Mouse (Mus musculus) liver, adult 2 months (tissue): ENCODE measurements around the gene Aff3.

Experiments used
- CTCF ChIP-seq: fragments of 200-500 bp; IDR thresholded peaks from 2 replicates; pipeline ENCODE4 v1.5.1; 2011; ENCODE audit warnings: low read depth, low read length, control low read depth
- POLR2A ChIP-seq: fragments of 200-500 bp; IDR thresholded peaks from 2 replicates; pipeline ENCODE4 v1.6.1; 2011; ENCODE audit warnings: low read length, control low read depth; ENCODE audit not compliant: insufficient read depth; ENCODE audit errors: extremely low read depth

DNA sequence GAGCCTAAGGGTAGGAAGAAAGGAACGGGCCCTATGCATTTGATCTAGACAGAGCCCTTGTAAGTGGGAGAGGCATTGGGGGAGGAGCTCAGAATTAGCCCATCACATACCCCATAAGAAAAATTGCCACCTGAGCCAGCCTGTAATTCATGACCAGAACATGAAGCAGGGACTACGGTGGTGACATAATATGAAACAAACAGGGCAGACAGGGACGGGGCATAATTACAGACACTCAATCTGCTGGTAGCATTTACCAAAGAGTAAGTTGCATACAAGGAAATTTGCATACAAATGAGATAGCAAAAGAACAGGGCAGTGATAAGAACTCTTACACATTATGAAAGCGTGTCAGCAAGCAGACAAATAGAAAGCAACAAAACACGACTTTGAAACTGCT, 6.3 kb upstream of the Aff3 start:
- TF ChIP-seq CTCF = no peak
- TF ChIP-seq POLR2A = no peak
